Mouse (Mus musculus): ENCODE data around the gene Poc1b.

The Poc1b gene

DNA sequence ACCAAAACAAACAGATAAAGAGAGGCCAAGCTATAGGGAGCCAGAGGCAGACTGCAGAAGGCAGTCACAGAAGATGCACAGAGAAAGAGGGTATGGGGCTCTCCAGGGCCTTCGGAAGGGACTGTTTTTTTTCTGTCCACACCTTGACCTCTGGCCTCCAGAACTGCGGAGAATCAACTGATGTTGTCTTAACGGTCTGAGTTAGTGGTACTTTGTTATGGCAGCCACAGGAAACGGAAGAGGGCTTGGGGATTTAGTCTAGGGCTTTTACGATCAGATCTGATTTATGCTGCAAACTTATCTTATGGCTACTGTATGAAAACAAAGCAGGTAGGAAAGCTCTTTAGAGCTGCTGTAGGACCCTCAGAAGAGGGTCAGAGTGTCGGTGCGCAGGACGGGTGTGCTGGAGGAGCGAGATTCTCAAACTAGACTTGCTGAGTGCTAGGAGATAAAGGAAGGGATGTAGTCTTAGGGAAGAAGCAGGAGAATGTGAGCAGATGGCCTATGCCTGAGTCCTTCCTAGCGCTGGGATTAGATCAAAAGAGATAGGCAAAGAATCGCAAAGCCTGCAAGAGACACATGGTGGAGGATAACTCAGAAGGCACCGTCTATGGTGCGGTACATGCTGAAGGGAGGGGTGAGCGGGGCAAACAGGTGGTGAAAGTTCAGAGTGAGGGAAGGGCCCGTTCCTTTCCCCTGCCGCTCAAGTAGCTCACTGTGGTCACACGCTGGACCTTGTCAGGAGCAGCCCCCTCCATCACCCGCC, 8.8 kb downstream of the Poc1b start:
- DNase-seq (ENCODE audit: low read depth in 2 of 2, low spot score in 2 of 2): no peak

DNA sequence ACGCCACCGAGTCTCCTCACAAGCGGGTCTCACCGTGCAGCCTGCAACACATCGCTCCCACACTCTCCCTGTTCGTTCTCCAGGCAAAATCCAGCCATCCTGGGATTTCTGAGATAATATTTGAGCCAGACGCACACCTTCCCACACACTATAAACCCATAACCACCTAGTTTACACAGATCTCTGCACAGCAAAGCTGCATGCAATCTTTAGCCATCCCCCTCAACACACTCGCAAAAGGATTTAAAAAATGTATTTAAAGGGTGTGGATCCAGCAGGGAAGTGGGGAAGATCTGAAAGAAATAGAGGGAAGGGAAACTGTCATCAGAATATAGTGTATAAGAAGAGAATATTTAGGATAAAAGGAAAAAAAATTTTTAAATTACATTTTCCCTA, 9.4 kb downstream of the Poc1b start:
- DNase-seq (ENCODE audit: low read depth in 2 of 2, low spot score in 2 of 2): no peak

DNA sequence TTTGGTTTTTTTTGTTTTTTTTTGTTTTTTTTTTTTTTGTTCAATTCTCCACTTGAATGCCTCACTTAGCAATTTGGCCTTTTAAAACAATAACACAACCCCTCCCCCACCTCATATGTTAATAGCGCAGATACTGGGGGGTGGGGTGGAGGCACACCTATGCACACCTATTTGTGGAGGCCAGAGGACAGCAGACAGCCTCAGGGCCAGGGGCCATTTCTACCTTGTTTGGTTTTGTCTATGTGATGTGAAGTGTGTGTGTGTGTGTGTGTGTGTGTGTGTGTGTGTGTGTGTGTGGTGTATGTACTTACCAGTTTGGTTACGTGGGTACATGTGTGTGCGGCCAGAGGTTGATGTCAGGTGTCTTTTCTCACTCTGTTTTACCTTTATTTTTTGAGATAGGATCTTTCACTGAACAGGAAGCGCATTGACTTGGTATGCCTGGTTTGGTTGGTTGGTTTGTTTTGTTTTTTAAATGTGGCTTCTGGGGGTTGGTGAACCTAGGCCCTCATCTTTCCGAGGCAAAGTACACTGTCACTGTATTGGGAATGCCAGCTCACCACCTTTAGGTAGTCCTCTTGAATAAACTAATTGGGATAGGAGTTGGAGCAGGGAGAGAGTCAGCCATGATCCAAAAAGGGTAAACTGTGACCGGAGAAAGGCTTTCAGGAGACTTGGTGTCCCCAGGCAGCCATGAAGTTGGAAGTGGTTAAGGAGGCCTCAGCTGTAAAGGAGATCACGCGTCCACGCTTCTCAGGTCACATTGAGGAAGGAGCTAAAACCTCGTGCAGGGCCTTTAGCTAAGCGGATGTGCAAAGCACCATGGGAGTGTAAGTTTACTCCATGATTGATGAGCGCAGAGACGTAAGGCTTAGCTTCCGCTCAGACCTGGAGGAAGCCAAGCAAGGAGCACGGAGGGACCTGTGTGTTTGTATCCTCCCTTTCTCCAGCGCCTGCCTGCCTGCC, 10.1 kb downstream of the Poc1b start:
- DNase-seq (ENCODE audit: low read depth in 2 of 2, low spot score in 2 of 2): peak; percentile 42 to 48

DNA sequence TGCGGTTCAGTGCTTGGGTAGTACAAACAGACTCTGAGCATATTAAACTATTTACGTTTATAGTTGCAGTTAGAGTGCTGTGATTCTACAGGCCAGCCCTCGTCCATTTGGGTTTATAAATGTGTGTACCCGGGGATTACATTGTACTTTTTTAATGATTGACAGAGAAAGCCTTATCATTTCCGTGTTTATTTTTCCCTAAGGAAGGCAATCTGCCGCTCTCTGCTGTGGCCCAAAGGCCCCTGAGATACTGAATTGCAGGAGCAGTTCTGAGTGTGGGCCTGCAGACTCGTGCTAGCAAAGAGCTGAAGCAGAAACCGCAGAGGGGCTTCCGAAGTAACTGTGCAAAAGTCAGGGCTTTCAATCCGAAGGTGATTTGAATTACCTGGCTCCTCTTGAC, 11.0 kb downstream of the Poc1b start:
- no peak for DNase-seq (ENCODE audit: low read depth in 2 of 2, low spot score in 2 of 2)

DNA sequence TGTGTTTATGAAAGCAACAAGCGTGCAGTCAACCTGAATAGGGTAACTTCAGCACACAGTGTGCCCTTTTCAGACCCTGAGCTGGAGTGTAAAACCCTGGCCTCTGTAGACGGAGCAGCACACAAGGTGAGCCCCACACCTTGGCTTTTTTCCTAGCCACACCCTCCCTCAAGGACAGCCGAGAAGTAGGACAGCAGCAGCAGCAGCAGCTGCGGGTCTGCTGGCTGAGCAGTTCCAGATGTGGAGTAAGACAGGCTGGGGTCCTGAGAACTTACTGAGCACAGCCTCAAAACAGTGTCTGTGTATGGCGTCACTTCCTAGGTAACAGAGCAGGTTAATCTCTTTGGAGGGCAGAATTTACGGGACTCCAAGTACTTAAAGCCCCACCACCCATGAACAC, 11.9 kb downstream of the Poc1b start:
- no peak for DNase-seq (ENCODE audit: low read depth in 2 of 2, low spot score in 2 of 2)

DNA sequence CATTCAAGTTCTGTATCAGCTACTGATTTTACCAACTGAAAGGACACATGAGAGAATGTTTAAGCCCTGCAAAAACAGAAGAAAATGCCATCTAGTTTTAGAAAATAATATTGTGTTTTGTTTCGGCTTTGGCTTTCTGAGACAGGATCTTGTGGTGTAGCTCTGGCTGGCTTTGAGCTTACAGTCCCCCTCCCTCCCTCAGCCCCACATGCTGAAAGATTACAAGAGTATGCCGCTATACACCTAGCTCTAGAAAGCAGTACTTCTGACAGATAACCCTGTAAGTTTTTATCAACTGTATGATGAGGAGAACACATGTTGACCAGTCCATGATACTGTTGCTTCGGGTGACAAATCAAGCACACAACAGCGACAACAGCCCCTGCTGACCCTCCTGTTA, 12.6 kb downstream of the Poc1b start:
- peak; percentile 42 to 54 for DNase-seq (ENCODE audit: low read depth in 2 of 2, low spot score in 2 of 2)

DNA sequence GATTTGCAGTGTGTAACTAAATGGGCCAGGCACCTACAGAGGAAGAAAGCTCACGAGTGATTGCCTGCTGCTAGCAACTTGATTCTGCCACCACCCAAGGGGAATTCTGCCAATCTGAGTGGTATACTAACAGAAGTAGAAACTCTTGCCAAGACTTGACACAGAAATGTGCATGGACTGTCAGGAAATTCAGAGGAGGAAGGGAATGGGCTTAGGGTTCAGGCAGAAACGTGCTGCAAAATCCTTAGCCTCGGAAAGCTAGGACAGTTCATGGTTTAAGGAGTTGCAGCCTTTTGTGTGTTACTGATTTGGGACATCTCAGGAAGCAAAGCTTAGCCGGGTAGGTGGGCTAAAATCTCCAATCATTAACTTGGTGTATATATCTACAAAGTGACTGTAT, 19.4 kb downstream of the Poc1b start, which contains the start of gene Phxr2:
TSS of gene Phxr2 (minus strand) at position 101 of the 400 bp plus-strand sequence.
- no peak for DNase-seq (ENCODE audit: low read depth in 2 of 2, low spot score in 2 of 2)

DNA sequence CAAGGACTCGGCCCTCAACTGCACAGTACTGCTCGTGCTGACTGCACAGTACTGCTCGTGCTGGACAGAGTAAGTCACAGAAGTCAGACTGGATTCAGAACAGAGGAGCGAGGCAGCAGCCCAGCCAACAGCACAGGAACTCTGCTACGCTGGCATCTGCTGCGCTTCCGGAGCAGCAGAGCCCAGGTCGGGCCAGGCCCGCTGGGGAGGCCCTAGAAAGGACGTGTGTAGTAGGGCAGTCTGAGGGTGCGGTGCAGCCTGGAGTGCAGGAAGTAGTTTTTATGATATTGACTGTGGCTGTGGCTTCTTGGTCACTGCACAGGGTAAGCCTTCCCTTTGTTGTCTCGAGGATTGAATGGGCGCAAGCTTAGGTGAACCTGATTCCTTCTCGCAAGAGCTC, 20.1 kb downstream of the Poc1b start:
- peak; percentile 57 to 61 for DNase-seq (ENCODE audit: low read depth in 2 of 2, low spot score in 2 of 2)

DNA sequence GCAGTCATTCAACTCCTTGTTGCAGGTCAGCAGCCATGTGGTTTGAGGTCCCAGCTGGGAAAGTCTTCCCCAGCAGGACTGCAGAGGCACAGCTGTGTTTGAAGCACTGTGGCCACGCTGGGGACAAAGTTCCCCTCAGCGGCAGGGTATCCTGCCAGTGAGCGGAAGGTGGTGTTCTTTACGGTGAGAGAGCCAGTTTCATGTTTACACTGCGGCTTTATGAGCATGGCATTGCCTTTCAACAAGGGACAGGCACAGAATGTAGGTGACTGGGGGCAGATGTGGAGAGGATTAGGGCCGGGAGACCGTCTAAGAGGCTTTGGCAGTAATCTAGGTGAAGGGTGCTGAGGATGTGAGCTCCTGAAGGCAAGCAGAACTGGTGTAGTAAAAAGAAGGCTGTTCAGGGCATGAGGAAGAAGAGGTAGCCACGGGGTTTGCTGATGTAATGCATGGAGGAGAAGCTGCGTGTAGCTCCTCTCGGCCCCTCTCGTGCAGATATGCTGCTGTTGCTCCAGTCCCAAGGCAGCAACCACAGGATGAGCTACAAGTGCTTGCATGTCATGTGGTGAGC, 20.9 kb downstream of the Poc1b start:
- peak; percentile 38 to 43 for DNase-seq (ENCODE audit: low read depth in 2 of 2, low spot score in 2 of 2)

DNA sequence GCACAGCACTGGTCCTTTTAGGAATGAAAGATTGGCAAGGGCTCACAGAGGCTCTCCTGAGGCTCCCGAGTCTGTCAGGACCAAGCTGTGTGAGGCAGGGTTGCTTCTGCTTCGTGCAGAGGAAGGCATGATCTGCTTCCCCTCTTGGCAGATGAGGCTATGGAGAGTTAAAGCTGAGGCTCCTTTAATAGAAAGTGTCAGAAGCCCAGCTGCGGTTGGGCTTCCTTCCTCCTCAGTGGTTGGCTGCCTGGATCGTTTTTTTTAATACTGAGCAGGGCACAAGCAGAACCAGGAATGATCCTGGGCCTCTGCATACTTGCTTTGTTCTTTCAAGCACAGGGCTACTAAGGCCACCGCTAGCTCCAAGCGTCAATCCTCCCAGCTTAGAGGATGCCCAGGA, 23.8 kb downstream of the Poc1b start:
- DNase-seq (ENCODE audit: low read depth in 2 of 2, low spot score in 2 of 2): no peak

DNA sequence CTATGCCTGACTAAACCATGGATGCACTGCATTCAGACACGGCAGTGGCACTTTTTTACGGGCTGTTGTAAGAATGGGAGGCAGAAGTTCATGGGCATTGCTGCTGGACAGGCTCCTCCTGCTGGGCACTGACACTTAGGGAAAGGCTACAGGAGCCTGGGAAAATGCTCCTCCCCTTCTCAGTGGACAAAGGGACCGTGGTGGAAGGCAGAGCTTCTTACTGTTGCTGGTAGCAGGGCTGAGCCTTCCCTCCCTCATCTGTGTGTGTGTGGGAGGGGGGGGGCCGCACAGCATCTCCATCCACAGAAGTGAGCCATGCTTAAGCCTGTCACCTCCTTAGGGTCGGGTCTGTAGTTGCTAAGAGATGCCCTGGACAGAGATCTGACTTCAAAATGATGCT, 24.5 kb downstream of the Poc1b start:
- DNase-seq (ENCODE audit: low read depth in 2 of 2, low spot score in 2 of 2): no peak

DNA sequence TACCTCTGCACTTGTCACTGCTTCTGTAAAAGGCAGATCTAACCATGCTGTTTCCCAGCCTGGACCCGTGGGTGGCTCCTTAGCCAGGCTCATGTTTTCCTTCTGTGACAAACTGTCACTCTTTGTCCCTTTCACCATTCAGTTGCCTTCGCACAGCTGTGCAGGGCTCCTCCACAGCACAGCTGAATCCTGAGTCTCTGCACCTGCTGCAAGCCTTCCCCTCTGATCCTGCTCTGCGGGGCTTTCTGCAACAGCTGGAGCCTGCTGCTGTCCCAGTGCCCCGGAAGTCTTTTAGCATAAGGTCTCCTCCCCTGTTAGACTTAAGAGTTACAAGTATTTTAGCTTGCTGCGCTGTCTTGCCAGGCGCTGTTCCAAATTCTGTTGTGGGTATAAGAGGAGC, 25.4 kb downstream of the Poc1b start:
- no peak for DNase-seq (ENCODE audit: low read depth in 2 of 2, low spot score in 2 of 2)

DNA sequence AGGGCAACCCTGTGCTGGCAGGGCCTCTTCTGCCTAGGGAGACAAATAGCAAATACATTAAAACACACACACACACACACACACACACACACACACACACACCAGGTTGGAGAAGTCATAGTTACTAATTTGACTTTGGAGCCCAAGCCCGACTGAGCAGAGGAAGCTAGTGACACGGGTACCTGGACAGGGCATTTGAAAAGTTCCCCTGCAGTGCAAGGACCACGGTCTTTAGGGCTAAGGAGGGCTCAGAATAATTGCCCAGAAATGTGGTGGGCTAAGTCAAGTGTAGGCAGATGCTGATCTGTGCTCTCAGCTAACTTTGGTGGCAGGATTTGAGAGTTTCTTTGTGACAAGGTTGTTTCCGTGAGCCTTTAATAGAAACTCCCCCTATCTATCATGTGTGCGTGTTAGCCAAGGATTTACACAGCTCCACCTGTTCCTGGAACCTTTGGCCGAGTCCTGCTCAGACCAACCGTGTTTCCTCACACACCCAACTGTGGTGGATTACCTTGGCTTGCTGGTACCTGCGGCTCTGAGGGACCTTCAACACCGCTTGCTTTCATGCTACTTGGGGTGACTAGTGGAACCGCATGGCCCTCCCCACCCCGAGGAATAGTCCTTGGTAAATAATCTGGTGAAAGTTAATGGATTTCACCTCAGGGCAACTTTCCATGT, 25.9 kb downstream of the Poc1b start:
- no peak for DNase-seq (ENCODE audit: low read depth in 2 of 2, low spot score in 2 of 2)

DNA sequence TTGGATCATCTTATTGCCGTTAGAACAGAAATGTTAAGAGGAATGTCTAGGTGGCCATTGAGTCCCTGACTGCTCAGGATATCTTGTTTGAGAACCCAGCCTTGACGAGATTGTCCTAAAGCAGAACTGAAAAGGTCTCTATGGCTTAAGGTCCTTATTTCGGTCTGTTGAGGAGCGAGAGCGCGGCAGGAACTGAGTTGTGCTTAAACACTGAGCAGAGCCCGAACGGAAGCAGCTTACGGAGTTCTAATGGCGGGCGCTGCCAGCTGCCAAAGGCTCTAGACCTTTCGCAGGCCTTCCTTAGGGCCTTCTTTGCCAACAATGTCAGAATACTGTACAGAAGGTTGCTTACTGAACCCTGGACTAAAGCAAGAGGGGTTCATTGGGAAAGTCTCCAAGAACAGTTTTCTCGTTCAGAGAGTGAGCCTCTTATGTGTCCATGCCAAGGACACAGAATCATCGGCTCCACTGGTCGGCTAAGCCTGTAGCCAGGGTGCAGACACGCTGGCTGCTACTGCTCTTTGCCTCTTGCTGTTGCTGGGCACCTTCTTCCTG, 26.6 kb downstream of the Poc1b start:
- DNase-seq (ENCODE audit: low read depth in 2 of 2, low spot score in 2 of 2): no peak

DNA sequence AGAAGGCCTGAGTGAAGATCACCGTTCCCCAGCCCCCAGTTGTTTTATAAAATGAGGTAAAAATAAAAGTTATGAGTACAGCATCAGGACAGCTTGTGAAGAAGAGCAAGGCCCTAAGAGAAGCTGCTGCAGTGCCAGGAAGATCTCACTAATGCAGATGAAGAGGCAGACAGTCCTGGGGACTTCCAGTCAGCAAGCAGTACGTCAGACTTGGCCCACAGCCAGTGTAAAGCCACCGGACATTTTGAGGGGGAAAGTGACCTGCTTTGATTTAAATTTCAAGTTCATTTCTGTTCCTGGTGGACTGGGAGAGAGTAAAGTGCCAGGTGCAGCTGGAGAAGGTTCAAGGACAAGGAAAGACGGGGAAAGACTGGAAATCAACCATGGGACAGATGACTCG, 29.5 kb downstream of the Poc1b start:
- no peak for DNase-seq (ENCODE audit: low read depth in 2 of 2, low spot score in 2 of 2)

DNA sequence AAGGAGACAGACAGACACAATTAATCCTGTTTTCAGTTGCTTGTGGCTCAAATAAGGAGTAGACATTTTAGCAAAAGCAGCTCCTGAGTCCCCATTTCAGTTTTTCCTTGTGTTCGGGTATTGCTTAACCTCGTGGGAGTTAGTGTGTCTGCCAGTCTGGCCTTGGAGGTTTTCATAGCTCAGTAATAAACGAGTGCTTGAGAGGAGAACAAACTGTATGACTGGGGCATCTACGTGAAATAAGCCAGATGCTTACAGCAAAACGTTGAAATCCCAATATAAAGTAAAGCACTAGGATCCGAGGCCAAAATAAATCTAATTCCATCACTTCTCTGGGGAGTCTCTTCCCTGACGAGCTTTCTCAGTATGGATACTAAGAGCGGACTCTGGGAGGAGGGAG, 38.8 kb downstream of the Poc1b start:
- DNase-seq (ENCODE audit: low read depth in 2 of 2, low spot score in 2 of 2): no peak

DNA sequence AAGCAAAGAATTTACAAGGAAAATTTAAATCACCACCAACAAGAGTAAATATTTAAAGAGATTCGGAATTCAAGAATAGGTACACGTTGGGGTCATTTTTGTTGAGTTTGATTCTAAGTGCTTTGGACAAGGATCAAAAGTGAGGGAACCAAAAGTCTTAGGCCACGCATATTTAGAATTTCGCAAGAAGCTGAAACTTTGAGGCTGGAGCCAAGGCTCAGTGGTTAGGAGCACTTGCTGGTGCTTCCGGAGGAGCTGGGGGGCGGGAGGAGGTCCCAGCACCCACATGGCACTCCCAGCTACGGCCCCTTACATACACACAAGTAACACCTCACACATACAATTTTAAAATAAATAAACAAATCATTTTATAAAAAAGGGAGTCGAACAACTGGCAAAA, 39.8 kb downstream of the Poc1b start:
- no peak for DNase-seq (ENCODE audit: low read depth in 2 of 2, low spot score in 2 of 2)

DNA sequence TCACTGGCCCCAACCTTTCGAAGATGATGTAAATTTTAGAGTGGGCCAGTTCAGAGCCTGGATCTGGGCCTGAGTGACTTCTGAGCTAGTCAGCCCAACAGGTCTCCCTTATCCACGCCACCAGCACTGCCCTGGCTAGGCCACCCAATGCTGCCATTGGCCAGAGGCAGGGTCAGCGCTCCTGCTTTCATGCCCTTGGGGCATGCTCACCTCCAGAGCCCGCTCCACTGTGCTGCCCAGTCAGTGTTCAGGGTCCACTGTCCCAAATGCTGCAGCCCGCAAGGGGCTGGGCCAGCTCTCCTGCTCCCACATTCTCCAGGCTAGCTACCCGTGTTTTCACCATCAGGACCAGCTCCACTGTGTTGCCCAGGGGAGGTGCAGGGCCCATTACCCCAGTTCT, 43.2 kb downstream of the Poc1b start:
- no peak for DNase-seq (ENCODE audit: low read depth in 2 of 2, low spot score in 2 of 2)

DNA sequence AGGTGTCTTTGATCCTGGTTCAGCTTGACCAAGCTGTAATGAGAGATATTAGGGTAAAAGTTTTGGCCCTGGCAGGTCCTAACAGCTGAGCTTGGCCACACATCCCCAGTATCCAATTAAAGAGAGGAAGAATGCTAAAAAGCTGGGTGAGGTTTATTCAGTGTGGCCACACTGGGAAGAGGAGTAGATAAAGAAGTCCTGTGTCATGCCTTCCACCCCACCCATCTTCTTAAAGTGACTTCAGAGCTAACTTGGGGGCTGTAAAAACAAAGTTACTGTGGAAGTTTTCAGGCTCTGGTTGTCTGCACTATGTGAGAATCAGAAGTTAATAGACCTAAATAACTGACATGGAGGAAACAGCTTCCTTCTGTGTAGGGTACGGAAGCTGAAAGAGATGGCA, 44.7 kb downstream of the Poc1b start:
- no peak for DNase-seq (ENCODE audit: low read depth in 2 of 2, low spot score in 2 of 2)

DNA sequence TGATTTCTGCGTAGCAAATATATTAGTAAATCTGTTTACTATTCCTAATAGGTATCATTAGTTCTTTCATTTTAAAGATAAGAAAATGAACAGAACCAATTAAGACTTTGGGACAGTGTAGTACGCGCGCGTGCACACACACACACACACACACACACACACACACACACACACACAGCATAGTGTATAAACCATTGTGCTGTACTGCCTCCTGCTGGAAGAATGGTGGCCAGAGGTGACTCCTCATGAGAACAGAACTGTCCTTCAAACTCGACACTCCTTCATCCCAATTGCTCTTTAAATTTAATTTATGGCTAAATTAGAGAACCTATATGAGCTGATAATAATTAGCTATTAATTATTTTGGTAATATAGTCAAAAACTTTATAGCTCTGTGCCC, 45.2 kb downstream of the Poc1b start:
- peak in 1 of 2 experiments; percentile 60 for DNase-seq (ENCODE audit: low read depth in 2 of 2, low spot score in 2 of 2)

DNA sequence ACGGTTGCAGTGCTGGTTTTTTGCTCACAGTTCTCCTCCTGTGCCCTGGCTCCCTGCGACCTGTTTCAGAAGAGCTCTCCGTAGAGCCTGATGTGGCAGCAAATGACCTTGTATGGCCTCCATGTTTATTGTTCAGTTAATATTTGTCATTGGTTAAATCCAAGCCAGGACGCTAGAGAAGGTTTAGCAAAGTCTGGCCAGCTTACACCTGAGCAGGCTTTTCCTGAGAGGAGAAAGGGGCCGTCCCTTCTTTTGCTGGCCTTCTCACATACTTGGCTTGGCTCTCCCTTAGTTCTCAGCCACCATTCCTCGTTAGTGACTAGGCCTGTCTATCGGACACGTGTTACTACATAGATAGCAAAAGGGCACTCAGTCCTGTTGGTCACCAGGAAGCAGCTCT, 47.8 kb downstream of the Poc1b start:
- DNase-seq (ENCODE audit: low read depth in 2 of 2, low spot score in 2 of 2): no peak

All from CD8-positive naive resting alpha-beta T cell, adult 2 months (primary cell).